Mouse (Mus musculus) neutrophil, adult 65 days (primary cell): ENCODE measurements around the gene Rtbdn. TPM values are rescaled to one million over a fixed set of nuclear protein-coding genes. Genes with fewer than 3 reads are reported as not detected.

ENCODE experiments used
- total RNA-seq: library from RNA; stranded (reverse); gene quantifications from 2 replicates; pipeline ENCODE4 v1.2.4, GENCODE M21; 2023

Gene Rtbdn
- total RNA-seq: not detected in 2 replicates

DNA sequence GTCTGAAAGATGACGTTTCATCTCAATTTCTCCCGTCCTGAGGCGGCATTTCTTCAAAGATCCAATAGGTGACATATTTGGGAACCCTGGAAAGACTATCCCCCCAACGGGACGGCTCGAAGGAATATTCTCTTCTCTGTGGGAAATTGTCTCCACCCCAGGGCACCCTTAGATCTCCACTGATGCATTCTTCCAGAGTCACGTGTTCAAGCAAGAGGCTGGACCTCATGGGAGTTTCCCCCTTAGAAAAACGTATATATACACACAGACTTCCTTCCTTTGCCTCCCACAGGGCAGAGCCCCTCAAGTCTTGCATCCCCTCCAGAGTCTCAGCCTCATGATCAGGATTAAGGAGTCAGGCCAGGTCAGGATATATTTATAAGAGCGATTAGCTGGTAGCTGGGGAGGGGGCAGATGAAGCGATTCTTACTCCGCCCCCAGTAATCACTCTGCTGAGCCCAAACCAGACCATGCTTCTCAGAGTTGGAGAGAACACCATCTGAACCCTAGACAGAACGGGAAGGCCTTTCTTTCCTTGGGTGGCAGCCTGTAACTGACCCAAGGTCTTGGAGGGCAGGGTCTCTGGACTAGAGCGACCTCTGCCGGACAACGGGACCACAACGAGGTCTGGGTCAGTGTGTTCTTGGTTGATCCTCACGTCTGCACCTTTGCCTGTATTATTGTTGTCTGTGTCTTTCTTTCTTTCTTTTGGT lies at the start of gene Rtbdn:
Gene Rtbdn, plus strand, starts transcription at position 464 of the 713 bp plus-strand sequence.

DNA sequence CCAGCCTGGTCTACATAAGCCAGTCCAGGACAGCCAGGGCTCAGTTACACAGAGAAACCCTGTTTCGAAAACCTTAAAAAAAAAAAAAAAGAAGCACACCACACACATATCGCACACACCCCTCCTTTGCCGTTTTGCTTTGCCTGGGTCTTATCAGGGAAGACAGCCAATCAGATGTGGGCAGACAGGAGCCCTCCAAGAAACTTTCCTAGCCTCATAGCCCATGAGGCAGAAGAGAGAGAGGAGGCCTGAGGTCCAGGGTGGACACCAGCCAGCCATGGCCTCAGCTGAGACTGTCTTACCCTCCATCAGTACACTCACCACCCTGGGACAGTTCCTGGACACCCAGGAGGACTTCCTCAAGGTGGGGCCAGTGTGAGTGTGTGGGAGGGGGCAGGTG lies 45.0 kb upstream of the Rtbdn start, which contains the start of gene Klf1:
Gene Klf1, plus strand, starts transcription at position 177 of the 400 bp plus-strand sequence.

DNA sequence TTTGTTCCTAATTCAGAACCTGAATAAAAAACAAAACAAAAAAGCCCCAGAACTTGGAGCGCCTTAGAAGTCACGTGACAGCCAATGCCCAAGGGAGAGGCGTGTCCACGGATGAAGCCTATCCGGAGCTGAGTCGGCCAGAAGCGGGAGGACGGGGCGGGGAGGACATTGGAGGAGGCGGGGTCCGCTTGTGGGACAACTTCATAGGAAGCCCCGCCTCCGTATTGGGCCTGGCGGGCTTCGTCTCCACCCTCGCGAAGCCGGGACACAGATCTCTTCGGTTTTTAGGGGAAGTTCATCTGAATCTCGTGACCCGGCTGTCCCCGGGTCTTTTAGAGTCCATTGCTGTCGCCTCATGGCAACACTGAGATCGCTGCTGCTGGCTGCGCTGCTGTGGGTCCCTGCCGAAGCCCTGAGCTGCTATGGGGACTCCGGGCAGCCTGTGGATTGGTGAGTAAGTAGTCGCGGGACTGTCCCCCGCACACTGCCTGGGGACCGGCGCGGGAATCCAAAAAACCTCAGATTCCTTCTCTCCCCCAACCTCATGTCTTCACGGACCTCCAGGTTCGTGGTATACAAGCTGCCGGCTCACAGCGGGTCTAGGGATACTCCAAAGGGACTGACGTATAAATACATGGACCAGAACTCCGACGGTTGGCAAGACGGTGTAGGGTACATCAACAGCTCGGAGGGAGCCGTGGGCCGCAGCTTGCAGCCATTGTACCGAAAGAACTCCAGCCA lies 38.2 kb upstream of the Rtbdn start, which contains the start of gene Dnase2a:
Gene Dnase2a, plus strand, starts transcription at position 140 of the 741 bp plus-strand sequence.

DNA sequence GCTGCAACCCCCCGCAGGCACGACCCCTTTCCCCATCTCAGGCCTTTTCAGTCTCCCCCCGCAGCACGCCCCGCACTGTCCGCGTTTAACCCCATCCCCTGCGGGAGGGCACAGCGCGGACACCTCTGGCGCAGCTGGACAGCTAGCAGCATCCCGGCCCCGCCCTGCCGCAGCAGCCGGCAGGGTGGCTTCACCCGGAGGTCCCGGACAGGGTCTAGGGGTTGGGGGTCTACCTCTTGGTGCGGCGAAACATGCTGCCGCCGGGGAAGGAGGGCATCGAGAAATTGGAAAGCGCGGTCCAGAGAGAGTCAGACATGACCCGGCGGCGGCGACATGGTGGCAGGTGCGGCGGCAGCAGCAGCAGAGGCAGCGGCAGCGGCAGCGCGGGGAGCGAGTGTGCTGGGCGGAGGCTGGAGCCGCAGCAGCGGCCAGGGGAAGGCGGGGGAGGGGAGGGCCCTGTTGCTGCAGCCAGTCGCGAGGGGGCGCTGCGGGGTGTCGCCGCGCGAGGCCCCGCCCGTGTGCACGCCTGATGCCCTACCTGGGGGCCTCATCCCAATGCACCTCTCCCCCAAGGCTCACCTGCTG lies 9.7 kb upstream of the Rtbdn start, which contains the start of gene Mast1:
Gene Mast1, minus strand, starts transcription at position 398 of the 585 bp plus-strand sequence.

DNA sequence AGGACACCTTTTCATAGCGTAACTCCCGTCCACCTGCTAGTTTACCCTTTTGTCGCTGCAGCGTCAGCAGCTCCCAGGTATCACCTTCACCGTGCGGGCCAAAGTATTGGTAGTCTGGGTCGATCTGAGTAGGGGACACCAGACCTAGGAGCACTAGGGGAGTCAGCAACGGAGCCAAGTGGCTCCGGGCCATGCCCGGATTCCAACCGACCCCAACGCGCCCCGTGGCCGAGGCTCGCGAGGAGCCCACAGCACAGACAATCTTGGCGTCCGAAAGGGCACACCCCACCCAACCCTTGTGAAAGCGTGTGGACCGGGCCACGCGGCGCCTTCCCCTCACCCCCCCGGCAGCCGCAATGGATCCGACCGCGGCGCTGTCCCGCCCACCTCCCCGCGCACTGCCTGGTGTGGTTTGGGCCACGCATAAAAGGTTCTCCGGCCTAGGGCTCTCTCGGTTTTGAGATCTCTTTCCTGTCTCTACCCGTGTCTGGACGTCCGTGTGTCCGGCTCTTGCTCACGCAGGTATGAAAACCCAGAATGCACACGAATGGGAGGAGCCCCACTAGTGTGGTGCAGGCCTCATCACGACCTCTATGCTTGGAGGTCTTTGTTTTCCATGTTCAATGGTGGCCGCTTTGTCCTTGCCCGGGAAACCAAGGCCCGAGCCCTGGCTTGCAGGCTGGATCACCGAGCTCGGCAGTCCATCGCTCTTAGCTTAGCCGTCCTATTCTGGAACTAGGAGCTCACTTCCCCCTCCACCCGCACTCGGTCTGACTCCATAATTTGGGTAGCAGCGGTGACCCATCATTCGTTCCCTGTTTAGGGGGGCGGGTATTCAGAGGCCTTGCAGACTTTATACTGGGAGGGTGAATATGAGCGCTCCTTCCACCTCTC lies 22.7 kb downstream of the Rtbdn start, which contains the start of the genes Gm49661, Prdx2 and Rnaseh2a:
Gene Gm49661, minus strand, starts transcription at position 193 of the 894 bp plus-strand sequence.
Gene Prdx2, plus strand, starts transcription at position 347 of the 894 bp plus-strand sequence.
Gene Rnaseh2a, minus strand, starts transcription at position 527 of the 894 bp plus-strand sequence.

DNA sequence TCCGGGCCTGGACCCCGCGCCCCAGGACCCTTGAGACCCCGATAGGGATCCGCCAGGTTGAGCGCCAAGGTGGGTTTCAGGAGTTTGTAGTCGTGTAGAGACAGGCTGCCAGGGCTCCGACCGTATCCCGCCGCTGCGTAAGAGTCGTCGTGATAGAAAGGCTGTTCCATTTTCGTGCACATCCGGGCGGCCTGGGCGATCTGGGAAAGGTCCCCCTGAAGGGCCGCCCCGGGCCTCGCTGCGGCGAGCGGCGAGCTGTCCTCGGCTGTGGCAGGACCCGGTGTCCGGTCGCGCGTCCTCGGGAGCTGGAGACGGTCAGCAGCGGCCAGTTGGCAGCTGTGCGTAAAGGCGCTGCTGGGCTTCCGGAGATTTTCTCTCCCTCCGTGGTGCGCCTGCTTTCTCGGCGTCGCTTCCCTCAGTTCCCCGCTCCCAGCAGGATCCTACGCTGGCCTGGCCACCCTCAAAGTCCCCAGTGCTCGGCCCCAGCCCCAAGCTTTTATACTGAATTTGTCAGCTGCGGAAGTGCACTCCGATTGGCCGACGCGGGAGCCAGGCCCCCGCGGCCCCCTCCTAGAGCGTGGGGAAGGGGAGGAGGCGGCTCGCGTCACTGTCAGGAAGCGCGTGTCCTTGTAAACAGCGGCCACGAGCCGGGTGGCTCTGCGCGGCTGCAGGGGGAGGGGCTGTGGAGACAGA lies 31.6 kb downstream of the Rtbdn start, which contains the start of gene Junb:
Gene Junb, minus strand, starts transcription at position 471 of the 693 bp plus-strand sequence.

DNA sequence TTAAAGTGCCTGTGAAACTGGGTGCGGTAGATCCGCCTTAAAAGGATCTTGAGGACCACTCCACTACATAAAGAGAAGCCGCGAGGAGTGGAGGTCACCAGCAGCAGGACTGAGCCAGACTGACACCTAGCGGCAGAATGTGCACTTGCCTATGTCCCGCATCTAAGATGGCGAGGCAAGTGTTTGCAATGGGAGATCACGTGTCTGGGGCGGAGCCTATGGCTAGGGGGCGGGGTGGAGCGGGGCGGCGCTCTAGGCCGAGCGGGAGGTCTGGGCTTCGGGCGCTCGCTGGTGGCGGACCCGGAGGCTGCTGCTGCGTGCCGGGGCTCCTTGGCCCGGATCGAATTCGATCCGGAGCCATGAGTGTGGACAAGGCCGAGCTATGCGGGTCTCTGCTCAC lies 43.6 kb downstream of the Rtbdn start, which contains the start of gene Hook2:
Gene Hook2, plus strand, starts transcription at position 255 of the 400 bp plus-strand sequence.

Other genes starting within 250 kb of the Rtbdn start
- 72.0 and 81.6 TPM in 2 replicates for gene Lyl1, start 245.5 kb upstream of the Rtbdn start, total RNA-seq
- 3.3 TPM in 2 replicates for gene G430095P16Rik, start 224.0 kb upstream of the Rtbdn start, total RNA-seq
- gene Nfix, start 146.6 kb upstream of the Rtbdn start, total RNA-seq: 11.2 and 14.3 TPM in 2 replicates
- gene Dand5, start 124.2 kb upstream of the Rtbdn start, total RNA-seq: 0.38 and 1.1 TPM in 2 replicates
- 4.2 and 5.3 TPM in 2 replicates for gene Gadd45gip1, start 115.5 kb upstream of the Rtbdn start, total RNA-seq
- 23.0 and 25.5 TPM in 2 replicates for gene Rad23a, start 106.3 kb upstream of the Rtbdn start, total RNA-seq
- gene Calr, start 100.1 kb upstream of the Rtbdn start, total RNA-seq: 301 and 316 TPM in 2 replicates
- gene Farsa, start 90.0 kb upstream of the Rtbdn start, total RNA-seq: 26.9 and 37.7 TPM in 2 replicates
- 7.3 and 11.1 TPM in 2 replicates for gene Syce2, start 74.9 kb upstream of the Rtbdn start, total RNA-seq
- 5.3 and 5.7 TPM in 2 replicates for gene Gcdh, start 53.1 kb upstream of the Rtbdn start, total RNA-seq
- gene Klf1, start 45.1 kb upstream of the Rtbdn start, total RNA-seq: 1.0 TPM in 1 of 2 replicates, not detected in the other
- gene Dnase2a, start 38.4 kb upstream of the Rtbdn start, total RNA-seq: 15.4 and 20.9 TPM in 2 replicates
- 0.09 and 0.70 TPM in 2 replicates for gene Mast1, start 9.6 kb upstream of the Rtbdn start, total RNA-seq
- not detected in 2 replicates for gene Gm49661, start 22.4 kb downstream of the Rtbdn start, total RNA-seq
- gene Prdx2, start 22.6 kb downstream of the Rtbdn start, total RNA-seq: 32.5 and 39.5 TPM in 2 replicates
- 19.9 and 24.8 TPM in 2 replicates for gene Rnaseh2a, start 22.8 kb downstream of the Rtbdn start, total RNA-seq
- gene Junb, start 31.7 kb downstream of the Rtbdn start, total RNA-seq: 1,149 and 1,207 TPM in 2 replicates
- gene Hook2, start 43.6 kb downstream of the Rtbdn start, total RNA-seq: 0.54 and 1.8 TPM in 2 replicates
- gene Best2, start 67.5 kb downstream of the Rtbdn start, total RNA-seq: not detected in 2 replicates
- gene Asna1, start 78.3 kb downstream of the Rtbdn start, total RNA-seq: 53.9 and 55.6 TPM in 2 replicates
- gene Trir, start 79.8 kb downstream of the Rtbdn start, total RNA-seq: 154 and 161 TPM in 2 replicates
- 28.2 and 28.5 TPM in 2 replicates for gene Tnpo2, start 89.9 kb downstream of the Rtbdn start, total RNA-seq
- 4.7 and 10.4 TPM in 2 replicates for gene Fbxw9, start 113.1 kb downstream of the Rtbdn start, total RNA-seq
- not detected in 2 replicates for gene Gm5741, start 121.0 kb downstream of the Rtbdn start, total RNA-seq
- gene Dhps, start 124.8 kb downstream of the Rtbdn start, total RNA-seq: 37.9 and 52.8 TPM in 2 replicates
- gene Wdr83os, start 133.7 kb downstream of the Rtbdn start, total RNA-seq: 28.6 and 31.0 TPM in 2 replicates
- 8.1 and 13.9 TPM in 2 replicates for gene Wdr83, start 134.3 kb downstream of the Rtbdn start, total RNA-seq
- gene Man2b1, start 136.3 kb downstream of the Rtbdn start, total RNA-seq: 289 and 376 TPM in 2 replicates
- gene Zfp791, start 176.1 kb downstream of the Rtbdn start, total RNA-seq: not detected in 2 replicates
- gene Cks1brt, start 204.9 kb downstream of the Rtbdn start, total RNA-seq: not detected in 2 replicates